Mouse (Mus musculus) CH12.LX (cell line): ENCODE results near the gene Anks1b. TPM values are rescaled to one million over a fixed set of nuclear protein-coding genes. Genes with fewer than 3 reads are reported as not detected.
A peak's percentile ranks its signal among the peaks of the same experiment; 100 is the strongest.

Source experiments
- DNase-seq: peaks from one replicate; pipeline ENCODE4 v3.0.0-alpha.2; 2013; ENCODE audit errors: extremely low read depth
- H3K27ac ChIP-seq: 2 replicates; pipeline ENCODE4 v1.5.1; 2012; ENCODE audit warnings: low read depth, mild to moderate bottlenecking, control low read depth, moderate library complexity; ENCODE audit not compliant: insufficient read depth
- H3K27me3 ChIP-seq: replicated peaks from 2 replicates; pipeline ENCODE3; 2012; ENCODE audit warnings: inconsistent platforms
- H3K36me3 ChIP-seq, 2 experiments: replicated peaks in 1 of 2; 2 replicates each; pipeline versions ENCODE3 to v1.6.1; 2012; ENCODE audit warnings: inconsistent platforms in 1 of 2, low read length in 1 of 2, mild to moderate bottlenecking in 1 of 2, mixed read lengths in 1 of 2, moderate library complexity in 1 of 2; ENCODE audit not compliant: control insufficient read depth in 1 of 2, insufficient read depth in 1 of 2
- H3K4me1 ChIP-seq, 2 experiments: 2 replicates each; pipeline ENCODE4 v1.6.1; 2012; ENCODE audit warnings: inconsistent platforms in 1 of 2, moderate library complexity in 1 of 2; ENCODE audit not compliant: insufficient read depth in 2 of 2, control insufficient read depth in 1 of 2
- H3K4me2 ChIP-seq: 2 replicates; pipeline ENCODE4 v1.6.1; 2012; ENCODE audit warnings: low read depth, mild to moderate bottlenecking, control low read depth; ENCODE audit not compliant: poor library complexity, insufficient read depth, severe bottlenecking
- H3K4me3 ChIP-seq, 3 experiments: fragments of 150-350 bp in 1 of 3; sonication (generic) in 1 of 3; replicated peaks in 1 of 3; 2 replicates each; pipeline versions ENCODE3 to v1.5.1; 2011 to 2012; ENCODE audit warnings: low read depth in 2 of 3, low read length in 2 of 3, mild to moderate bottlenecking in 2 of 3, moderate library complexity in 2 of 3, control low read depth in 1 of 3, improper control_type of control experiment in 1 of 3, inconsistent platforms in 1 of 3, mixed read lengths in 1 of 3; ENCODE audit not compliant: poor library complexity in 1 of 3
- H3K79me2 ChIP-seq: replicated peaks from 2 replicates; pipeline ENCODE4 v1.6.1; 2012; ENCODE audit warnings: mild to moderate bottlenecking, moderate library complexity; ENCODE audit not compliant: control insufficient read depth, poor library complexity, insufficient read depth, severe bottlenecking; ENCODE audit errors: extremely low read depth
- H3K9ac ChIP-seq: 2 replicates; pipeline ENCODE4 v1.6.1; 2012; ENCODE audit warnings: low read depth, mild to moderate bottlenecking, control low read depth, moderate library complexity; ENCODE audit not compliant: insufficient read depth
- H3K9me3 ChIP-seq: replicated peaks from 2 replicates; pipeline ENCODE3; 2012; ENCODE audit warnings: low read length, inconsistent platforms, mixed read lengths
- BHLHE40 ChIP-seq: IDR thresholded peaks from 2 replicates; pipeline ENCODE4 v1.6.1; 2011; ENCODE audit warnings: mild to moderate bottlenecking, low read depth, low read length, improper control_type of control experiment
- CTCF ChIP-seq, 2 experiments: IDR thresholded peaks in 1 of 2; conservative IDR thresholded peaks in 1 of 2; 2 replicates each; pipeline ENCODE4 v1.5.1; 2011 to 2012; ENCODE audit warnings: low read depth in 2 of 2, low read length in 2 of 2, improper control_type of control experiment in 1 of 2, inconsistent platforms in 1 of 2, mild to moderate bottlenecking in 1 of 2, moderate library complexity in 1 of 2
- ETS1 ChIP-seq: conservative IDR thresholded peaks from 2 replicates; pipeline ENCODE4 v1.6.1; 2012; ENCODE audit warnings: low read depth, mild to moderate bottlenecking, inconsistent platforms, low read length, improper control_type of control experiment, moderate library complexity
- HCFC1 ChIP-seq: IDR thresholded peaks from 2 replicates; pipeline ENCODE4 v1.6.1; 2012; ENCODE audit warnings: low read depth, mild to moderate bottlenecking, inconsistent platforms, low read length, improper control_type of control experiment
- IRF4 ChIP-seq: IDR thresholded peaks from 2 replicates; pipeline ENCODE4 v1.6.1; 2014; ENCODE audit warnings: low read depth, mild to moderate bottlenecking, inconsistent platforms, low read length, improper control_type of control experiment
- JUN ChIP-seq: IDR thresholded peaks from 2 replicates; pipeline ENCODE4 v1.6.1; 2011; ENCODE audit warnings: low read depth, mild to moderate bottlenecking, low read length, improper control_type of control experiment, moderate library complexity; ENCODE audit not compliant: insufficient read depth
- JUND ChIP-seq: conservative IDR thresholded peaks from 2 replicates; pipeline ENCODE4 v1.6.1; 2011; ENCODE audit warnings: low read depth, low read length, improper control_type of control experiment
- MAZ ChIP-seq: IDR thresholded peaks from 2 replicates; pipeline ENCODE4 v1.6.1; 2012; ENCODE audit warnings: low read depth, mild to moderate bottlenecking, inconsistent platforms, low read length, improper control_type of control experiment, moderate library complexity
- MYC ChIP-seq: IDR thresholded peaks from 2 replicates; pipeline ENCODE4 v1.6.1; 2011; ENCODE audit warnings: low read depth, mild to moderate bottlenecking, improper control_type of control experiment, low read length
- NELFE ChIP-seq: IDR thresholded peaks from 2 replicates; pipeline ENCODE4 v1.6.1; 2011; ENCODE audit warnings: low read depth, low read length, improper control_type of control experiment
- NRF1 ChIP-seq: IDR thresholded peaks from 2 replicates; pipeline ENCODE4 v1.6.1; 2014; ENCODE audit warnings: low read depth, mild to moderate bottlenecking, inconsistent platforms, low read length, improper control_type of control experiment, moderate library complexity
- PAX5 ChIP-seq: IDR thresholded peaks from 2 replicates; pipeline ENCODE4 v1.6.1; 2012; ENCODE audit warnings: low read length, inconsistent platforms, mixed read lengths
- POLR2A ChIP-seq: IDR thresholded peaks from 2 replicates; pipeline ENCODE4 v1.6.1; 2011; ENCODE audit warnings: low read depth, mild to moderate bottlenecking, improper control_type of control experiment, low read length
- POLR2AphosphoS2 ChIP-seq: IDR thresholded peaks from 2 replicates; pipeline ENCODE4 v1.6.1; 2011; ENCODE audit warnings: low read depth, low read length, improper control_type of control experiment
- RAD21 ChIP-seq: IDR thresholded peaks from 2 replicates; pipeline ENCODE4 v1.6.1; 2011; ENCODE audit warnings: low read depth, mild to moderate bottlenecking, low read length, improper control_type of control experiment, moderate library complexity
- SMC3 ChIP-seq: IDR thresholded peaks from 2 replicates; pipeline ENCODE4 v1.6.1; 2011; ENCODE audit warnings: low read depth, low read length, improper control_type of control experiment
- UBTF ChIP-seq: IDR thresholded peaks from 2 replicates; pipeline ENCODE4 v1.6.1; 2012; ENCODE audit warnings: low read depth, mild to moderate bottlenecking, inconsistent platforms, low read length, improper control_type of control experiment, moderate library complexity
- USF1 ChIP-seq: IDR thresholded peaks from 2 replicates; pipeline ENCODE4 v1.6.1; 2014; ENCODE audit warnings: low read depth, mild to moderate bottlenecking, inconsistent platforms, low read length, improper control_type of control experiment
- ZC3H11A ChIP-seq: IDR thresholded peaks from 2 replicates; pipeline ENCODE4 v1.6.1; 2012; ENCODE audit warnings: low read depth, mild to moderate bottlenecking, inconsistent platforms, low read length, improper control_type of control experiment
- dilution Hi-C: fragments of 300-500 bp; cut with MboI; formaldehyde crosslinking; loops from 2 replicates; pipeline ENCODE4 v1.14.3; 2020; ENCODE audit warnings: low sequenced_read_pairs; ENCODE audit not compliant: extremely low pct_unique_long_range_greater_than_20kb, extremely low pct_ligation_motif_present
- in situ Hi-C: fragments of 300-500 bp; cut with MboI; formaldehyde crosslinking; loops from 3 replicates; pipeline ENCODE4 v1.14.3; 2019; ENCODE audit warnings: low sequenced_read_pairs, low pct_ligation_motif_present, low pct_unique_long_range_greater_than_20kb, mixed read lengths
- polyA plus RNA-seq: library from polyadenylated mRNA; unstranded; fragments of >175 nt; gene quantifications from 2 replicates; pipeline ENCODE4 v1.2.1, GENCODE M21; 2012; ENCODE audit warnings: low read depth; ENCODE audit not compliant: insufficient read length
- total RNA-seq, 2 experiments: library from RNA; depleted of rRNA; stranded (reverse); fragments of 300-350 nt in 1 of 2; fragments of >200 nt in 1 of 2; gene quantifications; 2 replicates each; pipeline ENCODE4 v1.2.3; 2012 to 2014

Gene Anks1b
- total and polyA plus RNA-seq, 3 experiments: 0.17 TPM; not detected in 2

GRCm38 (mm10) chr10:90081151-90081550 is 207.8 kb downstream of the Anks1b start:
- no peak overlapping the region for H3K9ac ChIP-seq
- dilution Hi-C loops: no loop called here
- H3K27ac ChIP-seq: no peak overlapping the region
- in situ Hi-C loops: loop anchor here (10.0 kb wide), 1 partner anchor 614 kb away; no protein-coding TSS in a partner anchor
- TF ChIP-seq HCFC1 (no peak), NRF1 (no peak), ZC3H11A (no peak), USF1 (no peak), PAX5 (no peak), MYC (no peak), RAD21 (no peak), POLR2AphosphoS2 (no peak), POLR2A (no peak), MAZ (no peak), UBTF (no peak), IRF4 (no peak), JUND (no peak), BHLHE40 (no peak), ETS1 (no peak), JUN (no peak)
- H3K27me3 ChIP-seq: no peaks in the 10 kb centered on the region
- H3K4me1 ChIP-seq: peaks cover 0 to 3% of the 10 kb centered on the region in 2 experiments; a peak in 1 of 4 replicates
- no peak for DNase-seq
- H3K79me2 ChIP-seq: no peaks in the 10 kb centered on the region
- H3K4me3 ChIP-seq: no peak overlapping the region
- no peak overlapping the region for H3K4me2 ChIP-seq
- no peaks in the 10 kb centered on the region for H3K9me3 ChIP-seq
- no peaks in the 10 kb centered on the region for H3K36me3 ChIP-seq

- no peak overlapping the region for H3K27ac ChIP-seq
- no peaks in the 10 kb centered on the region for H3K79me2 ChIP-seq
- dilution Hi-C loops (no loop called here), in situ Hi-C loops (loop anchor here (10.0 kb wide), 1 partner anchor 613 kb away; no protein-coding TSS in a partner anchor)
- TF ChIP-seq NELFE: no peak
- peak; percentile 79 for TF ChIP-seq RAD21
- peak; percentile 30 to 75; a peak in 3 of 4 replicates for TF ChIP-seq CTCF (conservative IDR thresholded peaks at IDR 0.05 in 1 of 2, IDR thresholded peaks at IDR 0.05 in 1 of 2; ENCODE audit: low read depth in 2 of 2, low read length in 2 of 2)
- TF ChIP-seq SMC3: peak; percentile 56
- H3K27me3 ChIP-seq: no peaks in the 10 kb centered on the region
- DNase-seq: peak; percentile 48
- H3K9ac ChIP-seq: no peak overlapping the region
- peaks cover 0 to 3% of the 10 kb centered on the region in 2 experiments; a peak in 1 of 4 replicates for H3K4me1 ChIP-seq
- no peaks in the 10 kb centered on the region for H3K36me3 ChIP-seq
- no peaks in the 10 kb centered on the region for H3K9me3 ChIP-seq
- H3K4me2 ChIP-seq: no peak overlapping the region; the same call in 1 of the 2 replicates
- no peak overlapping the region for H3K4me3 ChIP-seq
These were observed 208.3 kb downstream of the Anks1b start for GRCm38 (mm10) chr10:90081630-90082029.
